Mouse (Mus musculus) E14TG2a.4 (cell line): ENCODE results near the gene Scaf4.

ENCODE experiments used
- H3K27me3 ChIP-seq: 2 replicates; pipeline ENCODE4 v1.6.1; 2014; ENCODE audit warnings: low read length, control low read depth; ENCODE audit not compliant: insufficient read depth
- H3K36me3 ChIP-seq: 2 replicates; pipeline ENCODE4 v1.6.1; 2014; ENCODE audit warnings: low read length, control low read depth; ENCODE audit not compliant: insufficient read depth
- H3K4me1 ChIP-seq: replicated peaks from 2 replicates; pipeline ENCODE4 v1.6.1; 2014; ENCODE audit warnings: low read depth, low read length, control low read depth
- H3K4me3 ChIP-seq: replicated peaks from 2 replicates; pipeline ENCODE4 v1.5.1; 2014; ENCODE audit warnings: mild to moderate bottlenecking, low read length
- H3K9me3 ChIP-seq: 2 replicates; pipeline ENCODE4 v1.6.1; 2014; ENCODE audit warnings: low read length, control low read depth
- CTCF ChIP-seq: conservative IDR thresholded peaks from 2 replicates; pipeline ENCODE4 v1.5.1; 2014; ENCODE audit warnings: low read length
- NANOG ChIP-seq: IDR thresholded peaks from 2 replicates; pipeline ENCODE4 v1.6.1; 2014; ENCODE audit warnings: borderline replicate concordance, low read length, mixed read lengths
- POU5F1 ChIP-seq: IDR thresholded peaks from 2 replicates; pipeline ENCODE4 v1.6.1; 2014; ENCODE audit warnings: low read length, borderline replicate concordance

Scaf4 gene

DNA sequence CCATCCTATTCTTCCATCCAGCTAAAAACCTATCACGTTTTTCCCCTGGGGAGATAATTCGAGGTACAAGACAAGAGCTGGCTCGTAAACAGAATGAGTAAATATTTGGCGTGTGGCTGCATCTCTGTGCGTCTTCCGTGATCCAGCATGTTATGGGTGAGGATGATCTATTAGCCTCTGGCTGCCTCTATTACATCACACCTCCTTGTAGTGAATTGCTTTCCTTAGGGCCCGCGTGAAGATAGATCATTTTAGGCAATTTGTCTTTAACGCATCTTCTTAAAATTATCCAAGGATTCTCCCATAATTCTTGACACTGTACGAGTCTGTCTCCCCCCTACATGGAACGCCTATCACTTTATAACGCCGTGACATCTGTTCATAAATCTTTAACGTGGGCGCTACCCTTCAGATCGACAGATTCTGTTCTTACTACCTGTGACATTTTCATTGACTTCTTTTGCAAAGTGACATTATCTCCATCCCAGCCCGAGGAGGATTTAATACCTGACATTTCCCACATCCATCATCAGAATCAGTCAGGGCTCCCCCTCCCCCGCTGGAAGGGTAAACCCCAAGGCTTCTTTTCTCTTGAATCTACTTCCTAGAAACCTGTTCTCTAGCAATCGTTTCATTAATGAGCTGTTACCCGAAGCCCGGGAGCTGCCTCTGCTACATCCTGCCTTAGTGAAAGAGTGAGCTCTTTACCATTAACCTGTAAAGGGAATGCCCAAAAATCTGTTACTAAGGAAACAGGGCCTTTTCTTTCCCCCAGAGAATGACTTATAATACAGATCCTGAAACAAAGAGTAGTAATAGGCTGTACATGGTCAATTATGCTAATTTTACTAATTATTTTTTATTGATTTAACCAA lies 14.4 kb upstream of the Scaf4 start:
- TF ChIP-seq CTCF (no peak), POU5F1 (no peak), NANOG (no peak)
- no peaks in the 10 kb centered on the region for H3K36me3 ChIP-seq
- H3K9me3 ChIP-seq, result peaks cover 4% of the 10 kb centered on the region
- H3K27me3 ChIP-seq, result no peaks in the 10 kb centered on the region
- peaks cover 67% of the 10 kb centered on the region for H3K4me1 ChIP-seq
- peak overlapping the region; percentile 27 for H3K4me3 ChIP-seq

DNA sequence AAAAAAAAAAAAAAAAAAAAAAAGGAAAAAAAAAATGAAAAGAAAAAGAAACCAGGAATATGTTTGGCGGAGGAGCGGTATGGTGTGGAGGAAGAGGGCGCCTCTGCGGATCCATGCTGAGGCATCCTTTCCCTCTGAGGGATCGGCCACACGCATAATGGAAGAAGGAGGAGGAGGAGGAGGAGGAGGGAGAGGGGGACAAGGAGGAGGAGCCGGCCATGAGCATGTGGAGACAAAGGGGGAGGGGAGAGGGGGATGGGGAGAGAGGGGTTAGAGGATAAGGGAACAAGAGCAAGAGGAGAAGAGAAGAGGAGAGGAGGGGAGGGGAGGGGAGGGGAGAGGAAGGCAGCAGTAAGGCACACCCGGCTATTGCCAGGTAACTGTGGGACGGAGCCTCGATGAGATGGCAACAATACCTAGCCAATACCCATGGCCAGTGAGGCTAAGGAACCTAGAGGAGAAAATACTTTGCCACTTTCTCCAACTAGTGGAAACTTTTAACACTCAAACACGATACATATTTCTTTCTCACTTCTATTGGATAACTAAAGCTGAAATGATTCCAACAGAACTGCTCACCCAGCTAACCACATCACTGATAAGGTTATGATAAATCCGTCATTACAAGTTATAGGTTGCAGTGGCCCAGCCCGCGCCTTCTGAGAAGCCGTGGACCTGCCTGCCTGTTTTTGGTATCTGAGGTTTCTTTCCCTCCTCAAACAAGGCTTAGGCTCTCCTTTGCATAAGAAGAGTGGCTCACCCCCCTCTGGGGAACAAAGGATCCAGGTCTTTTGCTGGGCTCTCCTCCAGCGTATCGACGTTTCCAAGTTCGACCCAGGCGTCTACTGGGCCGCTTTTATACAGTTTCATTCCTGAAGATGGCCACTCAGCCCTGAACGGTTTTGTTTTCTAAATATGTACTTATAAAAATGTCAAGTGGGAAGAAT lies 13.4 kb upstream of the Scaf4 start:
- Histone ChIP-seq H3K9me3 (peaks cover 4% of the 10 kb centered on the region), H3K27me3 (no peaks in the 10 kb centered on the region), H3K36me3 (no peaks in the 10 kb centered on the region), H3K4me3 (peak overlapping the region; percentile 53), H3K4me1 (peaks cover 58% of the 10 kb centered on the region)
- TF ChIP-seq CTCF, result no peak
- TF ChIP-seq NANOG, result no peak
- TF ChIP-seq POU5F1, result no peak

DNA sequence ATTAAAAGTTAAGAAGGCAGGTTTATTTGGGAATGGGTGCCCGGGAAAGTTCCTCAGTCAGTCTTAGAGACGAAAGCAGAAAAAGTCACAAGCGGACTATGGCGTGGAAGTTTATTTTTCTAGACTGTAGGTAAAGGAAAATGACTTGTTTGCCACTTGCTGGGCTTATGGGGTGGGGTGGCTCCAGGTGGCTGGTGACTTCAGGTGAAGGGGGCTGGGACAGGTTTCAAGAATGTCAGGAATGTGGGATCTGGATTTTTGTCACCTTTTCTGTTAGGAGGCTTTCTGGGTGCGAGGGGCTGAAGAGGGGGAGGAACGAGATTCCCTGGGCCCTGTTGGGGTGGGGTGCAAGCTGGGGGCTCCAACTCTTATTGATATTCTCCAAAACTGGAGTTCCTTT lies 7.4 kb upstream of the Scaf4 start:
- peak overlapping the region; percentile 56 for H3K4me3 ChIP-seq
- peaks cover 4% of the 10 kb centered on the region for H3K9me3 ChIP-seq
- H3K4me1 ChIP-seq, result peaks cover 52% of the 10 kb centered on the region
- no peaks in the 10 kb centered on the region for H3K27me3 ChIP-seq
- H3K36me3 ChIP-seq, result no peaks in the 10 kb centered on the region
- TF ChIP-seq NANOG, result no peak
- TF ChIP-seq CTCF, result no peak
- no peak for TF ChIP-seq POU5F1

DNA sequence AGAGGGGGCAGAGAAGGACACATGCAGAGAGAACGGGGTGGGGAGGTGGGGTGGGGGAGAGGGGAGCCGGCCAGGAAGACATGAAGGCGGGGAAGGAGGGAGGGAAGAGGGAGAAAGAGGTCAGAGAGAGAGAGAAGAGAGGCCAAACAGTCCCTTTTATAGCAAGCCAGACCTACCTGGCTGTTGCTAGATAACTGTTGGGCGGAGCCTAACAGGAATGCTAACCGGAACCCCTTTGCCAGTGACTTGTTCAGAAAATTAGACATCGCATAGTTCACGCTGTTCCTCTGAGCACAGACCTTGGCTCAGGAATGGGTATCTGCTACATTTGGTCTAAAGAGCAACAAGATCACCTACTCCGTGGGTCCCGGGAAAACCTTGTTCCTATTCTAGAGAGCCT lies 6.7 kb upstream of the Scaf4 start:
- Histone ChIP-seq H3K36me3 (no peaks in the 10 kb centered on the region), H3K27me3 (no peaks in the 10 kb centered on the region), H3K4me3 (peak overlapping the region; percentile 56), H3K9me3 (peaks cover 4% of the 10 kb centered on the region), H3K4me1 (peaks cover 45% of the 10 kb centered on the region)
- no peak for TF ChIP-seq POU5F1
- no peak for TF ChIP-seq CTCF
- no peak for TF ChIP-seq NANOG

DNA sequence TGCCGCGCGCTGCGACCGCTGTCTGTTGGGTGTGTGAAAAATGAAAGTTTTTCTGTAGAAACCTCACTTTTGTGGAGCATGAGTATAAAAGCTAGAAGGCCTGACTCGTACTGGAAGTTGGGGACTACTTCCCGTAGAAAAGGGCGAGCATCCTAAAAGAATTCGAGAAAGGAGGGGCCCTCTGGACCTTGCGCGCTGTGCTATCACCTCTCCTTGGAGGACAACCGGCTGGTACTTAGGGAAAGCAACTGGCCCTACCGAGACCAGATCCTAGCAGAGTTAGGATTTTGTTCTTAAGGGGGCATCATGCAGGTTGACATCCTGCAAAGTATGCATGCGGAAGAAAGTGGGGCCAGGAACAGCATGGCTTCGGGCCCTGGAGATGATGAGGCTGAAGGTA lies 613 bp upstream of the Scaf4 start:
- no peak for TF ChIP-seq NANOG
- TF ChIP-seq POU5F1, result no peak
- TF ChIP-seq CTCF, result no peak
- H3K9me3 ChIP-seq, result no peaks in the 10 kb centered on the region
- peaks cover 53% of the 10 kb centered on the region for H3K4me1 ChIP-seq
- peaks cover 18% of the 10 kb centered on the region for H3K36me3 ChIP-seq
- no peaks in the 10 kb centered on the region for H3K27me3 ChIP-seq
- H3K4me3 ChIP-seq, result peak overlapping the region; percentile 98

DNA sequence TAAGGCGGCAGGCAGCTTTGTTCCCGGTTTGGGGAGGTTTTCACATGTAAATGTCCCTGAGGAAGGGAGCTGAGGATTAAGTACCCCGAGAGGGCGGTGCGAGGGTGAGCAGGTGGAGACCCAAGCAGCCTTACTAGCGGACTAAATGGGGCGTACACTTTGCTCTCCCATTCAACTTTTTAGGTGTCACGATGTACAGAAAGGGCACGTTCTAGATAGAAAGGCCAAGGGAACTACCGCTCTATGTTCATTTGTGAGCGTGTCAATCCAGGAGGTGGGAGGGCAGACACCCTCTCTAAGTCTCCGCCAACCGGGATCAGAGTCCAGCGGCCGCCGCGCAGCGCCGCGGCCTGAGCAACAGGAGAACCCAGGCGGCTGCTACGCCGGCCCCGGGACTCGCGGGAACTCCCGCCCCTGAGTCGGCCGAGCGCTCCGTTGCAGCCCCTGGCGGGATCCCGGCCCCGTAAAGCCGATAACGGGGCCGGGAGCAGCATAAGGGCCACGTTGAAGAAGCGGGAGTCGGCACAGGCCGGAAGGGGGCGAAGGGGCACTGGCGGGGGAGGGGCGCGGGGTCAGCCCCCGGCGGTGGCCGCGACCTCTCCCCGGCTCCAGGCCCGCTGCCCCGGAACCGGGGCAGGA lies 918 bp downstream of the Scaf4 start:
- H3K27me3 ChIP-seq, result no peaks in the 10 kb centered on the region
- H3K9me3 ChIP-seq, result no peaks in the 10 kb centered on the region
- TF ChIP-seq CTCF, result no peak
- no peak for TF ChIP-seq POU5F1
- no peak for TF ChIP-seq NANOG
- peaks cover 59% of the 10 kb centered on the region for H3K4me1 ChIP-seq
- H3K36me3 ChIP-seq, result peaks cover 18% of the 10 kb centered on the region
- H3K4me3 ChIP-seq, result peak overlapping the region; percentile 98

DNA sequence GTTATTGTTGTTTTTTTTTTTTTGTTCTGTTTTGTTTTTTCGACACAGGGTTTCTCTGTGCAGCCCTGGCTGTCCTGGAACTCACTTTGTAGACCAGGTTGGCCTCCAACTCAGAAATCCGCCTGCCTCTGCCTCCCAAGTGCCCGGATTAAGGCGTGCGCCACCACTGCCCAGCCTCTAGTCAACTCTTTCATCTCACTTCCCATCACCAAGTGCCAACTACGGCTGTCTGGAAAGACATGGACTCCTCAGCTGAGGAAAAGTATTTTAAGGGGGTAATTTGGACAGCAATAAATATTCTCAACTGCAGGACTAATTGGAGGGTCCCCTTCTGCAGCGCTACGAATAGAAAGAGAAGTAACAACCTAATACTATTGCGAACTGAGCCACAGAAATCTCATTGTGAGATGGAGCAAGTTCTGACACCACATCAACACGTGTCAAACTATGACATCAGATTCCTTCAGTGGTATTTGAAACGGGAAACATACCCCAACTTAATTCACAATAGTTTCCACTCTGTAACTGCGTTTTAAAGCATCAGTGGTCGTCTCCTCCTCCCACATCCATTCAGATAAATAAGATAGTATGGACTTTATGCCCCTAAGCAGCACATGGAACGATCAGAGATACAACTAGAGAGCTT lies 1.6 kb downstream of the Scaf4 start:
- TF ChIP-seq POU5F1 (no peak), CTCF (no peak), NANOG (no peak)
- H3K4me1 ChIP-seq, result peaks cover 64% of the 10 kb centered on the region
- no peaks in the 10 kb centered on the region for H3K9me3 ChIP-seq
- H3K36me3 ChIP-seq, result peaks cover 18% of the 10 kb centered on the region
- H3K27me3 ChIP-seq, result no peaks in the 10 kb centered on the region
- peak overlapping the region; percentile 98 for H3K4me3 ChIP-seq

DNA sequence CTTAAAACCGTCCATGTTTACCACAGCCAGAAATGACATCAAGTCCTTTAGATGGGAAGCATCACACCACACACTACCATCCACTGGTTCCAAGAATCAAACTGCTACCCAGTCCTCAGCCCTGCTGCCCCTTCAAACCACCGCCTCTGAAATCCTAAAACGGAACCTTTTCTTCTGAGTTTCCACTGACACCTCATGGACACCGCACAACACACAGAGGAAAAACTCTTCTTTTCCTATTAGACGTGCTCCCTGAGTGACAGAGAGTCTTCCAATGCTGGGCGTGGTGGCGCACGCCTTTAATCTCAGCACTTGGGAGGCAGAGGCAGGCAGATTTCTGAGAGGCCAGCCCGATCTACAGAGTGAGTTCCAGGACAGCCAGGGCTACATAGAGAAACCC lies 2.9 kb downstream of the Scaf4 start:
- Histone ChIP-seq H3K4me3 (0 out of 2 replicates have a peak overlapping the region, but pooled peaks have one; percentile 17), H3K4me1 (peaks cover 70% of the 10 kb centered on the region), H3K9me3 (no peaks in the 10 kb centered on the region), H3K36me3 (peaks cover 27% of the 10 kb centered on the region), H3K27me3 (no peaks in the 10 kb centered on the region)
- TF ChIP-seq NANOG, result no peak
- no peak for TF ChIP-seq CTCF
- TF ChIP-seq POU5F1, result no peak
